Mouse (Mus musculus): ENCODE results near the gene Fbxw15.
"Not testable (repeated sequence)": the region's sequence is repeated elsewhere in the genome, so short reads cannot be mapped to it uniquely, and the experiment has no call there.

The Fbxw15 gene

GRCm38 (mm10) chr9:109568162-109568561, at the start of gene Fbxw15:
Fbxw15 (minus strand) TSS chr9:109568262.
- DNase-seq, result not testable (repeated sequence)

- DNase-seq, result not testable (repeated sequence)
These were observed 38.8 kb upstream of the Fbxw15 start for GRCm38 (mm10) chr9:109606837-109607236.

DNA sequence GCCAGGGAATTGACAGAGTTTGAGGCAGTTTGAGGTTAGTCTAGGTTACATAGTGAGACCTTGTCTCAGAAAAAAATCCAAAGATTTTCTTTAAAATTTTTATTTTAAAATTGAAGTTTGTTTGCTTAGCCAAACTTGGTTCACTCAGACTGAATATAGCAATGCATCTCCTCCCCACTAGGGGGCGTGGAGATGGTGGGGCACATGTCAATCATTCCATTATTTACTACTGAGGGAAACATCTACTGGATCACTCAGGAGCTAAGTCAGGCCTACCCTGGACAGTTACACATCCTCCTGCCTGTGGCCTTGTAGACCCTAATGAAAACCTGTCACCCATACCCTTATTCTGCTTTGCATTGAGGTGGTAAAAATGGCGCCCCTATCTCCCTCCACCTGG, 34.1 kb upstream of the Fbxw15 start:
- DNase-seq, result not testable (repeated sequence)

DNA sequence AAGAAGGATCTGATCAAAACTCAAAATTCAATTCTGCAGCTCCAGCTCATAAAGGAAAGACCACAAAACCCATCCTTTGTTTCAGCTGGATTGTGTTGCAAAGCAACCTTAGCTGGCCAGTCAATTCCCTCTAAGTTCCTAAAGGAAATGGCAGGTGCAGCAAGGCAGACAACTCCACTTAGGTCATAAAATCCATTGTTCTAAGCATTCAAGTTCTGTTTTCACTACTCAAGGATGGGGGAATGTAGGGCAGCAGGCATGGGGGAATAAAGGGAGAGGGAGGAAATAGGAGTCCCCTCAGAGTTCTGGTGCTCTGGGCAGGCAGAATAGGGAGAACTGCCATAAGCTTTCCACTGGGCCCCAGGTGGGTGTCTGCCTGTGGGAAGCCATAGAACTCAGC, 29.2 kb upstream of the Fbxw15 start:
- no peak for DNase-seq

DNA sequence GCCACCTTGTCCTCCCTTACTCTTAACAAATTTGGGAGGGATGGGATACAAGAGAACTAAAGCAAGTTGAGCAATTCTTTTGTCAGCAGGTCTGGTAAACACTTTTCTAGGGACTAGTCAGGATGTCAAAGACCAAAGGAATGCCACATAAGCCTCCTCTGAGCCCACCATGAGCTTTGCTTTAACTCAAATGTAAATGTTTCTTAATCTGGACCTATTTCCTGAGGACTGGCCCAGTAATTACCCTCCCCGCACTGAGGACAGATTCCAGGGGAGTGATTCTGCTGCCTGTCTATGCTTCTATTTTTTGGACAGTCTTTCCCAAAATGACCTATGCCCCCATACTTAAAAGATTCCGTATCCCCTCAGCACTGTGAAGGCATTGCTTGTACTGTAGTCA, 26.8 kb upstream of the Fbxw15 start:
- no peak for DNase-seq

DNA sequence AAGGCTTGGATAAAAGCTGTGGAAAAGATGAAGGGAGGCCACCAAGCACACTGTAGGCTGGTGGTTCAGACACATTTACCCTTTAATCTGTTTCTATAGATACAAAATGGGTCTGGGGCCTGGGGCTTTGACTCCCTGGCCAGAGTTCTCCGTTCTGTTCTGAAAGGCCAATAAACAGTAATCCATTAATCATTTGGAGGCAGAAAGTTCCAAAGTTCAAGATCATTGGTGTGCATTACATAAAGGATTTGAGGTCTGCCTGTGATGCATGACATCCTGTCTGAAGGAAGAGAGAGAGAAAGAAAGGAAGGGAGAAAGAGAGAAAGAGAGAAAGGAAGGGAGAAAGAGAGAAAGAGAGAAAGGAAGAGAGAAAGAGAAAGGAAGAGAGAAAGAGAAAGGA, 2.5 kb downstream of the Fbxw15 start:
- DNase-seq, result no peak

- DNase-seq, result not testable (repeated sequence)
These were observed 6.0 kb downstream of the Fbxw15 start for GRCm38 (mm10) chr9:109562106-109562505.

DNA sequence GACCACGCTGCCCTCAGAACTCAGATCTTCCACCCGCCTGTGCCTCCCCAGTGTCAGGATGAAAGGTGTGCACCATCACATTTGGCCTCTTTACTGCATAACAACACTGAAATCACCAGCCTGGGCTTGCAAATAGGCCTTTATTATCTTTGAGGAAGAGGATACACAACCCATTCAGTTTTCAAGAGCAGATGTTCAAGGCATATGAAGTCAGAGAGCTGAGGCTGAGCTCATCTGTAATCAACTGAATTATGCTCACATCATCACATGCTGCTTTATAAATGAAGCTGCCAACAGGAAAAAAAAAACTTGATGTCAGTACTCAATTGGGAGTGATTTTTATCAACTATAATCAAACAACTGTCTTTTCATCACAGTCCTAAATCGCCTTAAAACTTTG, 15.6 kb downstream of the Fbxw15 start:
- no peak for DNase-seq

GRCm38 (mm10) chr9:109549666-109550065, 18.4 kb downstream of the Fbxw15 start:
- not testable (repeated sequence) for DNase-seq

DNA sequence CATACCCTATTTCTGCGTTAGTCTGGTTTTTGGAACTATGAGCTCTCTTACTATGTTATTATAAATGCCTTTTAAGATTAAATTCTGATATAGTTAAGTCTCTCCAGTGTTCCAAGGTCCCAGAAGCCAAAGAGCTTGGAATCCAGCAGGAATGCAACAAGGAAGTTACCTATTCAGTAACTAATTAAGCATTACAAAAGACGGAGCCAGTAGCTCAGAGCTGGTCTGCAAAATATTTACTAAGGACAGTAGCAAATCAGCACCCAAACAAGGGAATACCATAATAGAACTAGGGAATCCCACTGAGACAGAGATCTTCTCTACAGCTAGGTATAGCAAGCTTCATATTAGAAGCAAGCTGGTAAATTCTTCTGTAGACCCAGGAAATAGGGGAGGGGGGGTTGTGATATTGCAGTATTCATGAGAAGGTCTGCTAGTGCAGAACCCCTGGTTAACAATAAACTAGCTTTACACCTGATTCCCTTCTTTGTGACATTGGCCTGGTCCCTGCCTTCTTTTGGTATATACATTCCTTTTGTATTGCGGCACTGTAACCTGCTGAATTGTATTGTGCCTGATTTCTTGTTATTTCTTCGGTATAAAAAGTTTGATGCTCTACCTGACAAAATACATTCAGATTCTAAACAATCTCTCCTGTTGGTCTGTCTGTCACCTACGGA, 44.5 kb downstream of the Fbxw15 start:
- DNase-seq, result no peak
